Mouse (Mus musculus) embryonic stem cell, embryonic (primary cell): ENCODE measurements around the gene Nlrc5.

Source experiments
- CTCF ChIA-PET, 4 experiments: fragments of 300-600 bp in 2 of 4; fragments of 350-600 bp in 2 of 4; sonication (Branson Sonifier 250); formaldehyde crosslinking; loops; one replicate each; lab custom pipeline; 2022; ENCODE audit warnings: inconsistent platforms in 2 of 4; lab: Charles Lee
- POLR2A ChIA-PET, 4 experiments: fragments of 300-600 bp in 2 of 4; fragments of 350-600 bp in 2 of 4; sonication (Branson Sonifier 250); formaldehyde crosslinking; loops; one replicate each; lab custom pipeline; 2022; ENCODE audit warnings: antibody characterized with exemption in 4 of 4, inconsistent platforms in 1 of 4; lab: Charles Lee

Nlrc5 gene

DNA sequence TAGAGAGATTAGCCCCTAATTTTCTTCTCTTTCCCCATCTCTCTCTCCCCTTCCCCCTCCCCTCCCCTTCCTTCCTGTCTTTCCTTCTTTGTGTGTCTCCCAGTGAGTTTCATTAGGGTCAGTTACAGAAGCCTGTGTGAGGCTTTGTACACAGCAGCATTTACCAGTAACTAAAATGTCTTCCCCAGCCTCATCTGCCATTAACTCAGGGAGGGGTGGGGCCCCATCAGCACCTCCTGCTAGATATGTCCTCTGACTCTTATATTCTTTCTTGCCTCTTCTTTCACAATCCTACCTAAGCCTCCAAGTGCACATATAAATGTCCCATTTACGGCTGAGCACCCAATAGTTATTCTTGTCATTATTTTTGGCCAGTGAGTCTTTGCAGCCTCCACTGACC is 6.2 kb downstream of the Nlrc5 start:
- CTCF ChIA-PET: no interaction called here
- POLR2A ChIA-PET: no interaction called here

DNA sequence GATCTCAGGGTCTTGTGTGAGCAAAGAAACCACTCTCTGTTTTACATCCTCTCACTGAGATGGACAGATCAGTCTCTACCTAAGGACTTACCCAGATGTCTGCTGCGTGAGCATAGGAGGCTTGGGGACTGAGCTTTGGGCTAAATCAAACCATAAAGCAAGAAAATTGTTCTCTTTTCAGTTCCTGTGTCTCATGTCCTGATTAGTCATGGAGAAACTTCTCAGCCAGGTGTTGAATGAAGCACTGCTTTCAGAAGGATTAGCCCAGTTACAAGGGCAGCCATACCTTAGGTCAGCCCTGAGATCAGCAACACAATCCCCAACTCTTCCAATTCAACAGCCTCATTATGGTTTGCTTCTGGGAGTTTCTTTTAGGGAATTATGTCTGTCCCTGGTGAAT is 7.5 kb downstream of the Nlrc5 start:
- ChIA-PET POLR2A (no interaction called here), CTCF (no interaction called here)

DNA sequence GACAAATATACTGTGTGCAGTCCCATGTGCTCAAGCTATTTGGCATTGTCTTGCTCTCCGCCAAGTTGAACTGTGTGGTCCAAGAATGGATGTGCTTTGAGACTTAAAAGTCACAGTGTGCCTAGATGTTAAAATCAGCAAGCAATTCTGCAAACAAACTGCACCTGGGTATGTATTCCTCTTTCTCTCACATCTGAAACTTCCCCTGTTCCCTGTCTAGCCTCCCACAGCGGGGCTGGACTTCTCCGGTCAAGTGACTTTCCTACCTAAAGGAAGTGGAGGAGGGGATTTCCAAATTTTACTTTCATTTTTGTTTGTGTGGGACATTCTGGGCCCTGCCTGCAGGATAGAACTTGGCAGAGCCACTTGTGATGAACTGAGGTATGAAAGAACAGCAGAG is 9.0 kb downstream of the Nlrc5 start:
- POLR2A ChIA-PET: interaction anchor here in 1 of 4 experiments (0.5 kb wide), 1 partner anchor 38 kb away, joined by 3 read pairs; no protein-coding TSS in a partner anchor
- CTCF ChIA-PET: no interaction called here

DNA sequence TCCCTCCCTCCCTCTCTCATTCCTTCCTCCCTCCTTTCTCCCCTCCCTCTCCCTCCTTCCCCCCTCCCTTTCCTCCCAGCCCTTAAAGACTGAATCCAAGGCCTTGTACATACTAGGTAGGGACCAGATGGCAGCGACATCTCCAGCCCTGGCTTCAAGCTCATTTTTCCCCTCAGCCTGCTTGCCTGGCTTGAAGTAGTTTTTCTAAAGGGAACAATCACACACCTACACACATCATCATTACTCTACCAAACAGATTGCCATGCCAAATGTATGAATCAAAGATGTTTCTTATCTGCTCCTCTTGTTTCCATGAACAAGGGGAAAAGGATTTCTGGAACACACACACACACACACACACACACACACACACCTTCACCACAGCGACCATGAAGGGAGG is 10.3 kb downstream of the Nlrc5 start:
- POLR2A ChIA-PET: interaction anchor here in 2 of 4 experiments (0.7 to 1.0 kb wide), 2 partner anchors 135 to 379 kb away, joined by 3 to 4 read pairs; no protein-coding TSS in a partner anchor

DNA sequence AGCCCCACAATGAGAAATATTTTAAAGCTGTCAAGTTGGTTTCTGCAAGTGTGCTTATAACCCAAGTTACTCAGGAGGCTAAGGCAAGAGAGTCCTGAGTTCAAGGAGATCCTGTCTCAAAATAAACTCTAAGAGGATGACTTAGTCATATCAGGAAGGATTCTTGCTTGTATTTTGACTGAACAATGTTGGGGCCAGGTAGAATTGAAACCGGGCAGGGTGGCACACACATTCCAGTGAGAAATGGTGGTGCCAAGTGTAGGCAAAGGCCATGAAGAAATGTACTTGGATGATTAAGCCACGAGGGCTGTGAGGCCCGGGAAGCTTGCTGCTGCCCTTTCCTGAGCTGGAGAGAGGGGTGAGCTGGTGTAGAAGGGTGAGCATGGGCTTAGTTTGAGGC is 13.0 kb downstream of the Nlrc5 start:
- CTCF ChIA-PET: no interaction called here

More for the DNA sequence above, 10.3 kb downstream of the Nlrc5 start:
- CTCF ChIA-PET: no interaction called here

DNA sequence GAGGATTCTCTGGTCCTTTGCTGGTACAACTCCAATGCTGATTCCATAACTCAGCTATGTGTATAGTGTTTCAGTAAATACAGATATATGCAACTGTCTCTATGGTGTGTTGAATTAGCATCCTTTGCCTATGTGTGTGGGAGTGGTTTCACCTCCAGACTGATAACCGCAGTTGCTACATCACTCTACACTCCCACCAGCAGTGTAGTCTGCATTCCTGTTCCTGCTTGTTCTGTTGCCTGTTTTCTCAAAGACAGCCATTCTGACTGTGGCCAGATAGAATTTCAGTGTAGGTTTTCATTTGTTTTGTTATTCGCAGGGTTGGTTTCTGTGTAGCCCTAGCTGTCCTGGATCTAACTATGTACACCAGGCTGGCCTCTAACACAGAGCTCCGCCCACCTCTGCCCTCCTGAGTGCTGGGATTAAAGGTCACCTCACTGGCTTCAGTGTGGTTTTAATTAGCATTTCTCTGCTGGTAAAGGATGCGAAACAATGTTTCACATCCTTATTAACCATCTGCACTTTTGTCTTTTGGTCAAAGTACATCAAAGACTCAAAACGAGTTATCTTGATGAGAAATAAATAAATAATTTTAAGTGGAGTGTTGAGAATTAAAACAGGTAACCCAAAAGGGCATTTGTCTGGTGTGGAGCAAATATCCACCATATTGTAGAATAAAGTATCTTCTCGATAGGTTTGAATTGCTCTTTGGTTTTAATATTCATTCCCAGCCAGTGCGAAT is 13.6 kb downstream of the Nlrc5 start:
- POLR2A ChIA-PET: no interaction called here
- CTCF ChIA-PET: interaction anchor here in 1 of 4 experiments (0.6 kb wide), 1 partner anchor 452 kb away, joined by 6 read pairs; no protein-coding TSS in a partner anchor

More for the DNA sequence above, 13.0 kb downstream of the Nlrc5 start:
- POLR2A ChIA-PET: no interaction called here

DNA sequence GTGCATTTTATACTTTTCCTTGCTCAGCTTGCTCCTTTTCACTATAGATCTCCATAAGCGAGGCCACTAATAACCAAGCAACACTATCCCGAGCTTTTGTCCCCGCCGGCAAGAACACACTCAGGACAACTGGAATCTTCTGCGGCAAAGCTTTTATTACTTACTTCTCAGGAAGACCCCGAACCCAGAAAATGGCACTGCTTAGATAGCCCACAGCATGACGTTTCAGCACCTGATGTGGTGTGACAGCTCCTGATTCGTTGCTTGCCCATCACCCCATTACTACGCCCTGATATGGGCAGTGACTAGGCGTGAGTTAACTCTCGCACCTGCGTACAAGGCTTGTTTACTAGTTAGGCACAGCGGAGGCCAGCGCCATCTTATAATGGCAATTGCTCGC is 18.8 kb downstream of the Nlrc5 start:
- ChIA-PET POLR2A (interaction anchor here in 3 of 4 experiments (0.6 to 2.5 kb wide), 12 partner anchors 17 to 248 kb away, joined by 3 to 9 read pairs (median 3); partner anchors contain the start of genes Fam192a (in 1 of the 3), Herpud1 (in 1 of the 3), Nup93 (in 1 of the 3) and Rspry1 (in 1 of the 3)), CTCF (interaction anchor here in 3 of 4 experiments (0.7 to 1.3 kb wide), 4 partner anchors 33 to 286 kb away, joined by 3 to 5 read pairs (median 5); no protein-coding TSS in a partner anchor)

DNA sequence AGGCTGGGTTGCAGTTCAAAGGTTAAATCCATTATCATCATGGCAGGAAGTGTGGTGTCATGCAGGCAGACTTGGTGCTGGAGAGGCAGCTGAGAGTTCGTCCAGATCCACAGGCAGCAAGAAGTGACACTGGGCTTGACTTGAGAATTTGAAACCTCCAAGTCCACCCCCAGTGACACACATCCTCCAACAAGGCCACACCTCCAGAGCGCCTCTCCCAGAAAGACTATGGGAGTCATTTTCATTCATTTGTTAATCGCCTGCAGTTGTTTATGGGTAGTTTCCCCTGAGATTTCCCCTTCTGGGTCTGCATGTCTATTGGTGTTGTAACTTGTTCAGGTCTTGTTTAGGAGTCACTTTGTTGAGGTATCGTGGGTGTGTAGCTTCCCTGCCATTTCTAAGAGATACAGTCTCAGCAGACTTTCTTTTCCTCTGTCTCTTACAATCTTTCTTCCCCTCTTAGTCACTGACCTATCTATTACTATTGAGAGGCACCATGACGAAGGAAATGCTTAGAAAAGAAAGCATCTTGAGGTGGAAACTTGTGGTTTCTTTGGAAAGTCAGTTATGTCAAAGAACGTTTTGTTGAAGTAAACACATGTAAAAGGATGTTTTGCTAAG is 19.8 kb downstream of the Nlrc5 start:
- CTCF ChIA-PET: interaction anchor here in 1 of 4 experiments (1.2 kb wide), 1 partner anchor 111 kb away, joined by 3 read pairs; no protein-coding TSS in a partner anchor
- POLR2A ChIA-PET: interaction anchor here in 2 of 4 experiments (0.6 to 2.5 kb wide), 6 partner anchors 16 to 221 kb away, joined by 3 to 9 read pairs (median 3); partner anchors contain the start of genes Fam192a (in 1 of the 2), Herpud1 (in 1 of the 2) and Rspry1 (in 1 of the 2)

DNA sequence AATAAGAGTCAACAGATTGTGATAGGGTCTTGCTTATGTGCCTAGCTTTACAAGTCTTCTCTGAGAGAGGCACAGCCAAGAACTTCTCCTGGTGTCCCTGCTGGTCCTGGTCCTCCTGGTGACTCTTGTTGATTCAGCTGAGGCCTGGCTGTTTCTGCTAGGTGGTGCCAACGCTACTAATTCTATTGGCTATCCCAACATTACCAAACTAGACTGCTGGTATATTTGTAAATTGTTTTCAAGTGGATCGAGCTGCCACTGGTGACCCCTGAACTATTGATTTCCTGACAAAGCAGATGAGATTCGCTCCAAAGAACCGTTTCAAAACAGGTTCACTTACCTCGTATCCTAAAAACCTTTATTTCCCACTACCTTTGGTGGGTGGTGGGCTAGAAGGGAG is 20.7 kb downstream of the Nlrc5 start:
- POLR2A ChIA-PET: no interaction called here

DNA sequence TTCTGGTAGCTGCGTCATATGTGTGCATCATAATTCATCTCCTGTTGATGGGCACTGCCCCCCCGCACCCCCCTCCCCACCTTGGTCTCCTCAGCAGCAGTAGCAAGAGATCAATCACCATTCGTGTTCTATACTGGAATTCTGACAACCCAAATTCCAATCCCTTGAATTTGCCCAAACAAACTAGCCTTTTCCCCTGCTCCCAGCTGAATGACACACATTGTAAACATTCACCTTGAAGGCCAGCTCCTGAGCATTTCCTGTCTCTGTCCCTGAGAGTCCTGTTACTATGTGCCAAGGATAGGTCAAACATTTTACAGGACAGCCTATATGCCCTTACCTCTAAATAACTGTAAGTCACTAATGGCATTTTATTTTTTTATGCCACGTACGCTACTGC is 21.9 kb downstream of the Nlrc5 start:
- POLR2A ChIA-PET: interaction anchor here in 1 of 4 experiments (0.5 kb wide), 1 partner anchor 802 kb away, joined by 11 read pairs; no protein-coding TSS in a partner anchor
- CTCF ChIA-PET: interaction anchor here in 1 of 4 experiments (0.6 kb wide), 1 partner anchor 453 kb away, joined by 5 read pairs; no protein-coding TSS in a partner anchor

More for the DNA sequence above, 20.7 kb downstream of the Nlrc5 start:
- CTCF ChIA-PET: interaction anchor here in 2 of 4 experiments (0.7 to 1.2 kb wide), 2 partner anchors 112 to 242 kb away, joined by 3 to 4 read pairs; no protein-coding TSS in a partner anchor

DNA sequence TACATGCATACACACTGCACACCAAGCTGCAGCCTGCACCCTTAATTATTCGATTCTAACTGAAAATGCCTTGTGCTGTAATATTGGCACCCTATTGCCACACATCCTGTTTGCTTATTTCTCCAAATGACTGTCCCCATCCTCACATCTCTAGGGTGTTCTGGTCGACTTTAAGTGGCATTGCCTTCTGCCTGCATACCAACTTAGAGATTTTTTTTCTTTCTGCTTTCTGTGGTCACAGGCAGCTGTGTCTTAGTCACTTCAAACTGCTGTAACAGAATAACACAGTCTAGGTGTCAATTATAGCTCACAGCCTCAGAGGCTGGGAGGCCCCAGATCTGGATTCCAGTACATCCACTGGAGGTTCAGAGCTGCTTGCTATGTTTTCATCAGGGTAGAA is 24.4 kb downstream of the Nlrc5 start:
- POLR2A ChIA-PET: interaction anchor here in 1 of 4 experiments (0.6 kb wide), 1 partner anchor 58 kb away, joined by 5 read pairs; no protein-coding TSS in a partner anchor

DNA sequence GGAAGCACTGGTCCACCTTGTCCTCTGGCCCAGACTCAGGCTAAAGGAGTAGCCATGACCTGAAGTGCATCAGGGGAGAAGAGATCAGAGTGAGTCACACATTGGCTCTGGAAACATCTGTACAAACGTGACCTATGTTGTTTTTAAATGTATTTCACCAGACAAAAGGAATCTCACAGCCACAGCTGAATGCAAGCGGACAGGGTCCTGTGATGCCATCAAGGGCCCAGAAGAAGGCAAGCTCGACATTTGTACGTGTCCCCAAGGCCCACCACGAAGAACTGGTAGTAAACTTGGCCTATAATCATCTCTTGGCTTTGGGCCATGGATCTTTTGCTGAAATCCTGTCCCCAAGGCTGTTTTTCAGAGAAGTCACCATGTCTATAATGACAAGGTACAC is 35.5 kb downstream of the Nlrc5 start:
- ChIA-PET CTCF (interaction anchor here in 2 of 4 experiments (0.6 kb wide), 2 partner anchors 126 to 225 kb away, joined by 3 read pairs; no protein-coding TSS in a partner anchor), POLR2A (interaction anchor here in 2 of 4 experiments (0.8 to 1.1 kb wide), 2 partner anchors 9 to 17 kb away, joined by 3 read pairs; no protein-coding TSS in a partner anchor)

More for the DNA sequence above, 24.4 kb downstream of the Nlrc5 start:
- CTCF ChIA-PET: interaction anchor here in 3 of 4 experiments (0.6 kb wide), 3 partner anchors 48 to 459 kb away, joined by 4 to 8 read pairs (median 4); no protein-coding TSS in a partner anchor

DNA sequence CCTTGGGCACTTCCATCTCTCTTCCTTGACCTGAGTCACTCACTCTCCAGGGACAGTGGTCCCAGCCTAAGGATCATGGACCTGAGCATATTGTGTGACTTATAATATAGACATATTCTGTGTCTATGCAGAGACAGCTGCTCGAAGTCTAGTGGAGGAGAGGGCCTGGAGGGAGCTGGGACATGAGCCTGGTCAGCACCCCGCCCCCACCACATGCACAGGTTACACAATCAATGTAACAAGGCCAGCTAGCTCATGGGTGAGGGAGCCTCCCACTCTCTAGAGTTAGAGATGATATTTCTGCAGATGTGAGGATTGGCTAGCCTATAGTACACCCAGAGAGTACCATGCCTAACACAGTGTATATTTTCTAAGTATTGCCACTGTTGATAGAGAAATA is 36.6 kb downstream of the Nlrc5 start:
- POLR2A ChIA-PET: interaction anchor here in 2 of 4 experiments (0.5 to 0.8 kb wide), 2 partner anchors 53 to 491 kb away, joined by 3 read pairs; no protein-coding TSS in a partner anchor
- CTCF ChIA-PET: interaction anchor here in 2 of 4 experiments (1.4 to 2.0 kb wide), 2 partner anchors 11 to 15 kb away, joined by 4 read pairs; no protein-coding TSS in a partner anchor

DNA sequence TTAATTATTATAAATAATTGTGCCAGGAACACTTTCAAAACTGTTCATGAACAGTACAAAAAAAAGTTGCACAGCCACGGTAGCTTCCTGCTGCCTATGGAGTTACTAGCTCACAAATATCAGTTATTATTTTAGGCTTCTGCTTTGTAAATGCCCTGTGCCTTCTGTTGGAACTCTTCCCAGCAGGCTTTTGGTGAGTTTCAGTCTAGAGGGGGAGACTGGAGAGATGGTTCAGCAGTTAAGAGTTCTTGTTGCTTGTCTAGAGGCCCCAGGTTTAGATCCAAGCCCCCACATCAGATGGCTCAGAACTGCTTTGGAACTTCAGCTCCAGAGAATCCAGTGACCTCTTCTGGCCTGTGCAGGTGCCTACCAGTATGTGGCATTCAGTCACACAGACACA is 37.1 kb downstream of the Nlrc5 start:
- CTCF ChIA-PET: interaction anchor here in 3 of 4 experiments (1.3 to 5.2 kb wide), 4 partner anchors 11 to 21 kb away, joined by 4 to 20 read pairs (median 4); no protein-coding TSS in a partner anchor
- POLR2A ChIA-PET: interaction anchor here in 1 of 4 experiments (0.8 kb wide), 1 partner anchor 491 kb away, joined by 3 read pairs; no protein-coding TSS in a partner anchor

DNA sequence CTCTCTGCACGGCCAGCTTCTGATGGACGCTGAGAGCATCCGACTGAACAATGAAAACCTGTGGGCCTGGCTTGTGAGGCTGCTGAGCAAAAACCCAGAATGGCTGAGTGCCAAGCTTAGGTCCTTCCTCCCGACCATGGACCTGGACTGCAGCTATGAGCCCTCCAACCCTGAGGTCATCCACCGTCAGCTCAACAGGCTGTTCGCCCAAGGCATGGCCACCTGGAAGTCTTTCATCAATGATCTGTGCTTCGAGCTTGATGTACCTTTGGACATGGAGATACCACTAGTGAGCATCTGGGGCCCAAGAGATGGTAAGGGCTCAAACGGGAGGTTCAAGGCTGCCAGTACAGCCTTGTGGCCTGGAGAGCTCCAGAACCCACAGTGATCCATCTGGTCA is 38.6 kb downstream of the Nlrc5 start:
- POLR2A ChIA-PET: no interaction called here

DNA sequence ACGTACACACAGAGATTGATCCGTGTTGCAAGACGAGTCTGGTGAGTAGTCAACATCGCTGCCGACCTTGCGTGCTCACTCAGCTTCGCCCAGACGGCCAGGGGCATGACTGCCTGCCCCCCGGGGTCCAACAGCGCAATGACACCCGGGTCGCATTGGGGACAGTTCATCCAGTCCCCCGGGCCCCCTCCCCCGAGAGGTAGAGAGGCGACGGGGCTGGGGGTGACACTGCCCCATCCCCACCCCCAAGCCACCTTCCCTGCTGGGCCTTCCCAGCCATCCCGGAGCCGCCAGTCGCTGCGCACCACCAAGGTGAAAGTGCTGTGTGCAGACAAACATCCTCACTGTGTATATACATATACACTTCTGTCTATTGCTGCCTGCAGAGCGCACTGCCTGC is 39.3 kb downstream of the Nlrc5 start:
- POLR2A ChIA-PET: no interaction called here
- CTCF ChIA-PET: interaction anchor here in 2 of 4 experiments (1.1 to 5.2 kb wide), 4 partner anchors 12 to 140 kb away, joined by 4 to 20 read pairs (median 10); no protein-coding TSS in a partner anchor

More for the DNA sequence above, 38.6 kb downstream of the Nlrc5 start:
- CTCF ChIA-PET: interaction anchor here in 3 of 4 experiments (0.6 to 5.2 kb wide), 5 partner anchors 9 to 140 kb away, joined by 3 to 20 read pairs (median 4); no protein-coding TSS in a partner anchor

DNA sequence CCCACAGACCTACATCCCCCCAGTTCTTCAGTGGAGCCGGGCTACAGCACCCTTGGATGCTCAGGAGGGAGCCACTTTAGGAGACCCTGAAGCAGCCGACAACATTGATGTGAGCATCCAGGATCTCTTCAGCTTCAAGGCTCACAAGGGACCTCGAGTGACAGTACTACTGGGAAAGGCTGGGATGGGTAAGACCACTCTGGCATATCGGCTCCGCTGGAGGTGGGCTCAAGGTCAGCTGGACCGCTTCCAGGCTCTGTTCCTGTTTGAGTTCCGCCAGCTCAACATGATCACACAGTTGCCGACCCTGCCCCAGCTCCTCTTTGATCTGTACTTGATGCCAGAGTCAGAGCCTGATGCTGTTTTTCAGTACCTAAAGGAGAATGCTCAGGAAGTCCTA is 41.6 kb downstream of the Nlrc5 start:
- POLR2A ChIA-PET: no interaction called here
- CTCF ChIA-PET: interaction anchor here in 2 of 4 experiments (1.1 to 5.2 kb wide), 2 partner anchors 16 to 17 kb away, joined by 4 to 20 read pairs; no protein-coding TSS in a partner anchor

DNA sequence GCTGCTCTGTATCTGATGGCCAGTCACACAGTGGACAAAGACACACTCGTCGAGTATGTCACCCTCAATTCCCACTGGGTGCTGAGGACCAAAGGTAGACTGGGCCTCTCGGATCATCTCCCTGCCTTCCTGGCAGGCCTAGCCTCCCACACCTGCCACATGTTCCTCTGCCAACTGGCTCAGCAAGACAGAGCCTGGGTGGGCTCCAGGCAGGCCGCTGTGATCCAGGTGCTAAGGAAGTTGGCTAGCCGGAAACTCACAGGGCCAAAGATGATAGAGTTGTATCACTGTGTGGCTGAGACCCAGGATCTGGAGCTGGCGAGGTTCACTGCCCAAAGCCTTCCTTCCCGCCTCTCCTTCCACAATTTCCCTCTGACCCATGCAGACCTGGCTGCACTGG is 42.7 kb downstream of the Nlrc5 start:
- ChIA-PET POLR2A (no interaction called here), CTCF (no interaction called here)
